Mouse (Mus musculus) frontal cortex, postnatal 25 days (tissue): ENCODE results near the gene Gprin3.
"Not testable (repeated sequence)": the region's sequence is repeated elsewhere in the genome, so short reads cannot be mapped to it uniquely, and the experiment has no call there.

Source experiments
- DNase-seq, 2 experiments: peaks; one replicate each; pipeline ENCODE4 v3.0.0; 2022; ENCODE audit warnings: low spot score in 2 of 2

Gprin3 gene

GRCm38 (mm10) chr6:59348673-59349072 lies 77.4 kb downstream of the Gprin3 start:
- DNase-seq = no peak

- no peak for DNase-seq
Observed at GRCm38 (mm10) chr6:59341146-59341545, 84.9 kb downstream of the Gprin3 start.

GRCm38 (mm10) chr6:59328297-59328696 lies 97.8 kb downstream of the Gprin3 start:
- DNase-seq = no peak

- DNase-seq = no peak
Observed at GRCm38 (mm10) chr6:59315868-59316267, 110.2 kb downstream of the Gprin3 start.

GRCm38 (mm10) chr6:59315090-59315489 lies 111.0 kb downstream of the Gprin3 start:
- no peak for DNase-seq

- DNase-seq = no peak
Observed at GRCm38 (mm10) chr6:59313162-59313561, 112.9 kb downstream of the Gprin3 start.

GRCm38 (mm10) chr6:59311241-59311640 lies 114.9 kb downstream of the Gprin3 start:
- DNase-seq = no peak

- not testable (repeated sequence) for DNase-seq
Observed at GRCm38 (mm10) chr6:59304235-59304942, 121.7 kb downstream of the Gprin3 start.

GRCm38 (mm10) chr6:59303031-59303430 lies 123.1 kb downstream of the Gprin3 start:
- no peak for DNase-seq
